Comparison of ENCODE assay signal across 25 mouse cellular contexts in the genomic region with DNA sequence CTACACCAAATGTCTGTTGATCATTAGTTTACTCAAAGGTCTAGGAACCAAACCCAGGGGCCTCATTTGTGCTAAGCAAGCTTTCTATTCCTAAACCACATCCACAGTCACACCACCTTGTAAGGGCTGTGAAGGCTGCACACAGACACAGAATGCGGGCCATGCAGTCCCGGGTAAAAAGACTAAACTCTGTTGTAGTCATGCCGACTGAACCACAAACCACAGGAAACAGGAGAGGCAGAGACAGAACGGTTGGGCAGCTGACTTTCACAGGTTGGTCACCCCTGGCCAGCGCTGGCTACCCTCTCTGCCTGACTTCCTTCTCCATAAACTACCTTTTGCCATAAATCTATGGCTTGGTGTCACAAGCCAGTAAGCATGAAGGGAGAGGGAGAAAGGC. TPM values are rescaled to one million over a fixed set of nuclear protein-coding genes. Genes with fewer than 3 reads are reported as not detected.
"Had no signal": no experiment of that assay in that cellular context is flagged by ENCODE, and none has a peak within 500 bp of the region (broad histone marks: within the 10 kb centered on the region; RNA-seq: fewer than 3 reads in every experiment).

No protein-coding gene starts in this region.

- H3K4me3 ChIP-seq: intestine, embryonic 15.5 days; kidney, embryonic 15.5 days; liver, embryonic 13.5 days; neural tube, embryonic 12.5 days; neural tube, embryonic 15.5 days; stomach, embryonic 15.5 days had no signal

- H3K27ac ChIP-seq: intestine, embryonic 15.5 days; kidney, embryonic 15.5 days; liver, embryonic 13.5 days; neural tube, embryonic 12.5 days; neural tube, embryonic 15.5 days; stomach, embryonic 15.5 days had no signal

- DNase-seq: kidney, adult 11 months; kidney, adult 8-10 months; kidney, postnatal 10 days; kidney, postnatal 36 days; layer of hippocampus, adult 9-11 months; liver, embryonic 13.5 days; lung, embryonic 14.5 days; midbrain, embryonic 14.5 days; right cerebral cortex, adult 18-20 months; right cerebral cortex, postnatal 14 days; right cerebral cortex, postnatal 4 days; thymus, postnatal 14 days; thymus, postnatal 4 days had no signal

- H3K9ac ChIP-seq: intestine, embryonic 15.5 days; kidney, embryonic 15.5 days; liver, embryonic 13.5 days; lung, embryonic 14.5 days; neural tube, embryonic 12.5 days; neural tube, embryonic 15.5 days; stomach, embryonic 15.5 days had no signal

- H3K27me3 ChIP-seq: intestine, embryonic 15.5 days; kidney, embryonic 15.5 days; liver, embryonic 13.5 days; neural tube, embryonic 12.5 days; neural tube, embryonic 15.5 days; stomach, embryonic 15.5 days had no signal

- H3K4me2 ChIP-seq: intestine, embryonic 15.5 days; kidney, embryonic 15.5 days; liver, embryonic 13.5 days; lung, embryonic 14.5 days; midbrain, embryonic 11.5 days; neural tube, embryonic 12.5 days; neural tube, embryonic 15.5 days; stomach, embryonic 15.5 days had no signal

- H3K9me3 ChIP-seq: intestine, embryonic 15.5 days; kidney, embryonic 15.5 days; liver, embryonic 13.5 days; neural tube, embryonic 12.5 days; neural tube, embryonic 15.5 days; stomach, embryonic 15.5 days had no signal

- H3K36me3 ChIP-seq: intestine, embryonic 15.5 days; kidney, embryonic 15.5 days; liver, embryonic 13.5 days; neural tube, embryonic 12.5 days; neural tube, embryonic 15.5 days; stomach, embryonic 15.5 days had no signal

- H3K4me1 ChIP-seq: intestine, embryonic 15.5 days; liver, embryonic 13.5 days; stomach, embryonic 15.5 days had no signal

- ATAC-seq: intestine, embryonic 15.5 days; lung, postnatal 0 days had no signal

RNA-seq across cellular contexts. Expression of a gene that starts 52.2 kb away (rescaled TPM):
- total RNA-seq: layer of hippocampus, postnatal 25 days; left cerebral cortex, postnatal 36 days; liver, adult 2 months had no signal
- polyA plus RNA-seq: limb, embryonic 11.5 days; liver, adult 2 months; liver, embryonic 13.5 days; liver, embryonic 16.5 days; midbrain, embryonic 11.5 days had no signal
